Mouse (Mus musculus) ovary, postnatal 10 days (tissue): ENCODE data around the gene B9d2.

ENCODE experiments used
- DNase-seq: peaks from one replicate; pipeline ENCODE4 v3.0.0; 2022; ENCODE audit warnings: low spot score

Gene B9d2

GRCm38 (mm10) chr7:25674719-25675300 lies 5.8 kb upstream of the B9d2 start, which contains the start of gene Tmem91:
Gene Tmem91 (minus strand): TSS chr7:25675166.
- no peak for DNase-seq

- DNase-seq = no peak
Measured at GRCm38 (mm10) chr7:25675405-25675804, 5.2 kb upstream of the B9d2 start.

DNA sequence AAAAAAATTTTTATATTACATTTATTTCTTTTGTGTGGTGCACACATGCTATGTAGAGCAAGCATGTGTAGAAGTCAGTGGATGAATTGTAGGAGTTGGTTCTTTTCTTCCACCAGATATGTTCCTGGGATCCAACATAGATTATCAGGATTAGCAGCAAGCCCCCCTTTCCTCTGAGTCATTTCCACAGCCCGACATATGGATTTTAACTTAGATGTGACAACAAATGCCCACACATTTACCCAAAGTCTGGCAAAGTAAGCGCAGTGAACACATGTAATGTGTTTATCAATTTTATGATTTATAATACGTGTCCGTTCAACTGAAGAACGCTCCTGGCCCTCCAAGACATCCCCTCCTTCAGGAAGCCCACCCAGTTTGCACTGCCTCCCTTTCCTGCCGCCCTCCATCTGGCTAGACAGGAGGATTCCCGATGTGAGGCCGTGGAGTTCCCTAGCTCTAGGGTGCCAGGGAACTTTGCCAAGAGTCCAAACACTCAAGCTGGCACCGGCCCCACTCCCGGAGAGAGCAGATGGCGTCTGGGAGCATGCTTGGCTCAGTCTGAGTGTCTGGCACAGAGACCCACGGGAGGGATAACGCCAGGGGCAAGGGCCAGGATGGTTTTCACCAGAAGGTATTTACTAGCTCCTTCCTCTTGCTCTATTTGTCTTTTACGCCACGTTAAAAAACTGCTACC lies 4.3 kb upstream of the B9d2 start:
- peak; percentile 67 for DNase-seq

- no peak for DNase-seq
Measured at GRCm38 (mm10) chr7:25677013-25677412, 3.6 kb upstream of the B9d2 start.

- DNase-seq = no peak
Measured at GRCm38 (mm10) chr7:25679971-25680370, 609 bp upstream of the B9d2 start.

DNA sequence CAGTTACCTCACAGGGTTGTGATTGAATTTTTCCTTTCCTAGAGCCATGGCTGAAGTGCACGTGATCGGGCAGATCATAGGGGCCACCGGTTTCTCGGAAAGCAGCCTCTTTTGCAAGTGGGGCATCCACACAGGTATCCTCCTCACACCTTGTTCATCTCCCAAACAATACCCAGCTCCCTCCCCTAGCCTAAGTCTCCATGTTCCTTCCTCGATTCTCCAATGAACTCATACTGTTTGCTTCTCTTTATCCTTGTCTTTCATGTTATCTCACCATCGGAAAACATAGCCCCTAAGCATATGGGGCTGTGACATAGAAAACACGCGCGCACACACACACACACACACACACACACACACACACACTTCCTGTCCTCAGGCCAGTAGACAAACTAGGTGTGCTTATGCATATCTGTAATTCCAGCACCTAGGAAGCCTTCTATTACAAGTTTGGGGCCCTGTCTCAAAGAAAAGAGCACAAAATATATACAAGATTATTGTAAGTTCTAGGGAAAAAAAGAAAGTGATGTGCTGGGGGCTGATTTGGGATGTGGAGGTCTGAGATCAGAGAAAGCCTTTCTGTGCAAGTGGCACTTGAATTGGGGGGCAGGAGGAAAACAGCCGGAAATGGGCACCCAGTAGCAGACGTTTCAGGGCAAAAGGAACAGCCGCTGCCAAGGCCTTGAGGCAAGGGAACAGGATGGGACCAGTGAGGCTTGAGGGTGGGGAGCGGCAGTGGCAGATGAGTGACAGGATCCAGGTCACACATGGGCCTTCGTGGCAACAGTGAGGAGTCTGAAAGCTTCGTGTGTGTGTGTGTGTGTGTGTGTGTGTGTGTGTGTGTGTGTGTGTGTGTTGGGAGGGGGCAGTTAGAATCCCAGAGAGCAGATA lies 1.0 kb downstream of the B9d2 start:
- DNase-seq = no peak

GRCm38 (mm10) chr7:25683474-25684180 lies 3.0 kb downstream of the B9d2 start:
- DNase-seq = no peak

DNA sequence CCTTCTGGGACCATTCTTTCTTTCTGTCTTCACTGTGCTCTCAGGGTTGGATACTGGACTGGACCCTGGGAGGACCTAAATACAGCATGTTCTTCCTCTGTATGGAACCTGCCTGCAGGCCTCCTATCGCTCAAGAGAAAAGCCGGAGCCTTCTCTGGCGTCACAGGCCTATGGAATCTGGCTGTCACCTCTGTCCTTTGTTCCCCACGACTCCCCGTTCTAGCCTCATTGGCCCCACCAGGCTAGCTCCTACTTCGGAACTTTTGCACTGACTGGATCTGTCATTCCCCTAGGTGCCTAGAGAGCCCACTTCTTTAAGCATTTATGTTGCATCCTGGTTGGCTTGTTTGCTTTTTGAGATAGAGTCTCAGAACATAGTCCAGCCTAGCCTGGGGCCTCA lies 4.1 kb downstream of the B9d2 start:
- DNase-seq = no peak

DNA sequence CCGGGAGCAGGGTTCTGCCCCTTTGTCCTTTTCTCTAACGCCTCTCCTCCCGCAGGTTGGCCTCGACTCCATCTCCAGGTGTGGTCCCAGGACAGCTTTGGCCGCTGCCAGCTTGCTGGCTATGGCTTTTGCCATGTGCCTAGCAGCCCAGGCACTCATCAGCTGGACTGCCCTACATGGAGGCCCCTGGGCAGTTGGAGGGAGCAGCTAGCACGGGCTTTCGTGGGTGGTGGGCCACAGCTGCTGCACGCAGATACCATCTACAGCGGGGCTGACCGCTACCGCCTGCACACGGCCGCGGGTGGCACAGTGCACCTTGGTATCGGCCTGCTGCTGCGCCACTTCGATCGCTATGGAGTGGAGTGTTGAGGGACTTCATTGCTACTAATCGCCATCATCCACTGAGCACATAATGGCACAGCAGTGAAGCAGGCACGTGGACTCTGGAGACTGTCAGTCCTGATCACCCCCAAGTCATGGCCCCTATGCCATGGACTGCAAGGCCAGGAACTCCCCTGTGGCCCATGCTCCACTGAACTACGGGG lies 5.4 kb downstream of the B9d2 start:
- DNase-seq = no peak

DNA sequence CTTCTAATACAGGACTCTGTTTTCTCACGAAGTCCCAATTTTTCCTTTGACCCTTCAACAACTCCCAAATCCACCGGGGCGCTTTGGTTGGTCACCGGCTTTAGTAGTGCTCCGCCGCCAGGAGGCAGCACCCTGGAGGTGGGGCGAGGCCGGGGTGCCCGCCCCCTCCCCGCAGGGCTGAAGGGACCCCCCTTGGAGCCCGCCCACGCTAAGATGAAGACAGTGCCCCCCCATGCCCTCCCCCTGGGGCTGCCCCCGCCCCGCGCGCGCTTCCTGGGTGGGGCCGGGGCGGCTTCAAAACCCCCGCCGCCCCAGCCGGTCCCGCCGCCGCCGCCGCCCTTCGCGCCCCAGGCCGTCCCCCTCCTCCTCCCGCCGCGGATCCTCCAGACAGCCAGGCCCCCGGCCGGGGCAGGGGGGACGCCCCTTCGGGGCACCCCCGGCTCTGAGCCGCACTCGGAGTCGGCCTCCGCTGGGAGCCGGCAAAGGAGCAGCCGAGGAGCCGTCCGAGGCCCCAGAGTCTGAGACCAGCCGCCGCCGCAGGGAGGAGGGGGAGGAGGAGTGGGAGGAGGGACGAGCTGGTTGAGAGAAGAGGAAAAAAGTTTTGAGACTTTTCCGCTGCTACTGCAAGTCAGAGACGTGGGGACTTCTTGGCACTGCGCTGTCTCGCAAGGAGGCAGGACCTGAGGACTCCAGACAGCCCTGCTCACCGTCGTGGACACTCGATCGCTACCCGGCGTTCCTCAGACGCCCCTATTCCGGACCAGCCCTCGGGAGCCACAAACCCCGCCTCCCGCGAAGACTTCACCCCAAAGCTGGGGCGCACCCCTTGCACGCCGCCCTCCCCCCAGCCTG lies 6.3 kb downstream of the B9d2 start, which contains the start of gene Tgfb1:
Gene Tgfb1 (plus strand): TSS at position 323 of the 852 bp plus-strand sequence.
- DNase-seq = peak; percentile 65

GRCm38 (mm10) chr7:25687811-25688401 lies 7.3 kb downstream of the B9d2 start:
- no peak for DNase-seq

DNA sequence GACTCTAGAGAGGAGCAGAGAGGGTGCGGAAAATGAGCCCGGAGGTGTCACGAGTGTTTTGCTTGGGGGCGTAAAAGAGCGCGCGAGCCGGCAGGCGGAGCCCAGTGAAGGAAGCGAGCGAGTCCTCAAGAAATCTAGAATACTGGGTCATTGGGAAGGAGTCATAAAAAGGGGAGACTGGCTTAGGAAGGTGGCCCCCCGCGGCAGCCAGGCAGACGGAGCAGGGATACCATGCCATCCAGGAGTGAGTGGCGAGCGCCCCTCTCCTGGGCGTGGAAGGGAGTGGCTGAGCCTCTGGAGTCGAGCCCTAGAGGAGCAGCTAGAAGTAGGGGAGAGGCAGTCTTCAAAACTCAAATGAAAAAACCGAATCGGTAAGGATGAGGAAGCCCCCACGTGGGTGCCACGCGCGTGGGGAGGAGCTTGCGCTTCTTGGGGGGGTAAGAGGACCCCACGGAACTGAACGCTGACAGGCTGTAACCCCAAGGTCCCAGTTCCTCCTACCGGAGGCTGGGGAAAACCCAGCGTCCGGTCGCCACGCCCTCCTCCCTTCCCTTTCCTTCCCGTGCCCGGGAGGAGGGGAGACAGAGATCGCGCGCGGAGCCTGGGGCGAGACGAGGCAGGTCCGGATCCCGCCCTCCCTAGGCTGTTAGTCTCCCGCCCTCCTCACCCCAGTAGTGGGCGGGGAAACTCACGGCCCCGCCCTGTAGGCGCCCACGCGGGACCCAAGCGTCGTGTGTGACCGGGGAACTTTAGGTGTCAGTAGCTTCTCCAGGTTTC lies 8.4 kb downstream of the B9d2 start:
- DNase-seq = no peak

- no peak for DNase-seq
Measured at GRCm38 (mm10) chr7:25689603-25690021, 9.0 kb downstream of the B9d2 start.

DNA sequence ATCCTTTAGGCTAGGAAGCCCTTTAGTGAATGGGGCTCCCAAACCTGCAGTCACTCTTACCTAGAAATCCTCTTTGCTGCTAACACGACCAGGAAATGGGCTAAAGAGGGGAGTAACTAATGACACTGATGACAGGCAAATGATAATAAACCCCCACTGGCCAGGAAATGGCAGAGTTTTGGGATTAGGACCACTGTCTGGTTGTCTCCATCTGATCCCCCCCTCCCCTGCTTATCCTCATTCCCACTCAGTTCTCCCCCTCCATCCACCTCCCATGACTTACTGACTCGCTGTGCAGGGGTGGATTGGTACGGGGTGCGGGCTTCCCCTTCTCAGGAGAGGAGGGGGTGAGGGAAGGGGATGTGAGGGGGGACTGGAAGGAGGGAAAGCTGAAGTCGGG lies 9.5 kb downstream of the B9d2 start:
- DNase-seq = no peak

GRCm38 (mm10) chr7:25694104-25694503 lies 13.5 kb downstream of the B9d2 start:
- no peak for DNase-seq

DNA sequence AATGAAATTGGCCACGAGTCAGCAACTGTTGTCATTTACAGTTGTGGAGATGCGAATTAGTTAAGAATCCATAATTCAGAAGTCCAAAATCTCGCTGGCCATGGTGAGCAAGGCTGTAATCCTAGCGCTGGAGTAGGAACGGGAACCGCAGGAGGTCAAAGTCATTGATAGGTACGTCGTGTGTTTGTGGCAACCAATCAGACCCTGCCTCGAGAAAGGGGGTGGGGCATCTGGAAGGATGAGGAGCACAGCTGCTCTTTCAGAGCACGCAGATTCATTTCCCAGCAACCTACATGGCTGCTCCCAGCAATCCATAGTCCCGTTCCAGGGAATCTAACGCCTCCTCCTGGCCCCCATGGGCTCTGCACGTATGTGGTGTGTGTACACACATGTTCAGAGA lies 19.3 kb downstream of the B9d2 start:
- no peak for DNase-seq

DNA sequence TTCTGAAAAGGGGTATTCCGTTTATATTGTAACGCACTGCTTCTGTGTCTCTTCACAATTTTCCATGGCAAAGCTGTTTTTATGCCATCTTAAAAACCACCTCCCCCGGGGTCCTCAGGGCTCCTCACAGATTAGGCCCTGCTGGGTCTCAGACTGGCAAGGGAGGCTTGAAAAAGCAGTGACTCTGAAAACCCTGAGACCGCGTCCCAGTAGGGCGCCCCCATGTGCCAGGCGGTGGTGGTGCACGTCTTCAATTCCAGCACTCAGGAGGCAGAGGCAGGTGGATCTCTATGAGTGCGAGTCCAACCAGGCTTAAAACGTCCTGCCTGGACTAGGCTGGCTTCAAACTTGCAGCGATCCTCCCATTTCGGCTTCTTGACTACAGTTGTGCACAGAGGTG lies 20.2 kb downstream of the B9d2 start:
- DNase-seq = no peak

- no peak for DNase-seq
Measured at GRCm38 (mm10) chr7:25702350-25702749, 21.8 kb downstream of the B9d2 start.

- no peak for DNase-seq
Measured at GRCm38 (mm10) chr7:25703793-25704494, 23.4 kb downstream of the B9d2 start.
